Mouse (Mus musculus): Measurements from ENCODE around the gene Ptpru. TPM values are rescaled to one million over a fixed set of nuclear protein-coding genes. Genes with fewer than 3 reads are reported as not detected.

Gene Ptpru
- 5.9 TPM for polyA plus RNA-seq (2014; fragmentation: Illumina TruSeq; extraction: RNeasy Lipid Tissue Mini Kit (QIAGEN cat#74804); ENCODE audit: low read depth, low replicate concordance)

DNA sequence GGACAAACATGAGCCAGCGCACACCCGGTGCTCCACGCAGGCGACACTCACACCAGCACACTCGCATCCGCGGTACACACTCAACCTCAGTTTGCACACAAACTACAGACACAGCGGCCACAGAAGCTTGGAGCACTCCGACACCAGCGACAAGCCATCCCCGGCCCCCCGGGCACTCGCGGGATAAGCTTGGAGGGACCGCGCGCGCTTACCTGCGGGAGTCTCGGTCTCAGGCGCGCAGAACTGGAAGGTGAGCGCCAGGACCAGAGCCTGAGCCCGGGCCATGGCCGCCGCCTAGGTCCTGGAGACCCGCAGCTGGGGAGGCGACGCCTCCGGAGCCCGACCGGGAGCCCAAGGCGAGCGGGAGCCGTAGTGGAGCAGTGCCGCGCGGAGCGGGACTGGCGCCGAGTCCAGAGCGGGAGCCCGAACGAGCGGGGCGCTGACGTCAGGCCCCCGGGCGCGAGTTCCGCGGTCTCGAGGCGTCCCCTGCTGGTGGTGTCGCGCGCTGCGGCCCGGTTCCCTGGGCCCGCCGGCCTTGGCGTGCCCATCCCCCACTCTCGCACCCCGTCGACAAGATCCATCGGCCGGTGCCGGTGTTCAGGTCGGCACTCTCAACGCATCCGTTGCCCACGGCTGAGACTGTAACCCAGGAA is at the start of gene Ptpru:
Gene Ptpru, minus strand, starts transcription at position 417 of the 653 bp plus-strand sequence.

DNA sequence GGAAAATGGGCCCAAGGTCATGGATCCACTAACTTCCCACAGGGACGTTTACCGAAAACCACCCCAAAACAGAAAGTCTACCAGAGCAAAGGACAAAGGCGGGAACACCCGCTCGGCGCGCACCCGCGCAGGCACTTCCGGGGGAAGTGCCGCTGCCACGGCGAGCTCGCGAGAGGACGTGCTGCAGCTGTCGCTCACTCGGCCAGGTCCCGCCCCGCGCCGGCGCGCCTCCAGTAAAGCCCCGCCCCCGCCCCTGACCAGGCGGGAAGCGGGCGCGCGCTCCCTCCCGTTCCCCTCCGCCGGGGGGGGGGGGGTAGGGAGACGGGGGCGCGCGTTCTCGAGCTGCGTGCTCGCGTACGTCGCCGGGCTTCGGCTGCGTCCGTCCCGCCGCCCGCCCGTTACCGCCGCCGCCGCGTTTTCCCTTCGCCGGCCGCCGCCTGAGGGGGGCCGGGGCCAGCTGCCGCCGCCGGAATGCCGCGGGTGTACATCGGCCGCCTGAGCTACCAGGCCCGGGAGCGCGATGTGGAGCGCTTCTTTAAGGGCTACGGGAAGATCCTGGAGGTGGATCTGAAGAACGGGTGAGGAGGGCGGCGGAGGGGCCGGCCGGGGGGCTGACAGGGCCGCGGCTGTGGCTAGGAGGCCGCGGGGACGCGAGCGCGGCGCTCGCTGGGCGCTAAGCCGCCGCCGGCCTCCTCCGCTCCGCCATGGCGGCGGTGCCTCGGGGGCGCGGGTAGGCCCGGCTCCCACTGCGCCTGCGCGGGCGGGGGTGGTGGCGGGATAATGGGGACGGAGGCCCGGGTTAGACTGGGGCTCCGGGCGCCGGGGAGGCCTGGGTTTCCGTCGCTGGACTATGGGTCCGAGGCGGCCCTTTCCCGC is 35.4 kb upstream of the Ptpru start, which contains the start of gene Srsf4:
Gene Srsf4, plus strand, starts transcription at position 325 of the 876 bp plus-strand sequence.

DNA sequence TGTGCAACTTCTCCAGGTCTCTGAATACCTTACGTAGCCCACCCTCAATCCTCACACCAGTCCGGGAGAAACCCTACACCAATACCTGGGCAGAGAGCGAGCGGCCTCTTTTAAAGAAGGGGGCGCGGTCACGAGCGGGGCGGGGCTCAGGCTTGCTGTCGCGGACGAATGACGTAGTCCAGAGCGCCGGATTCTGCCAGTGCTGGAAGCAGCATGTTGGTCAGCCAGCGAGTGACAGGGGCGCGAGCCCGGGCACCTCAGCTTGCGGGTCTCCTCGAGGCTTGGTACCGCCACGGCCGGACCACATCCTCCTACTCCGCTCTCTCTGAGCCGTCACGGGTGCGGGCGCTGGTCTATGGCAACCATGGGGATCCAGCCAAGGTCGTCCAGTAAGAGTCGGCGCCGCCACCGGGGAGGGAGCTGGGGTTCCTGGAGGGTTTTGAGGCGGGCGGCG is 5.2 kb upstream of the Ptpru start, which contains the start of gene Mecr:
Gene Mecr, plus strand, starts transcription at position 181 of the 454 bp plus-strand sequence.

Other genes starting within 250 kb of the Ptpru start
- 17.5 TPM for gene Mecr, start 5.2 kb upstream of the Ptpru start, polyA plus RNA-seq (2014; fragmentation: Illumina TruSeq; extraction: RNeasy Lipid Tissue Mini Kit (QIAGEN cat#74804); ENCODE audit: low read depth, low replicate concordance)
- gene Srsf4, start 35.3 kb upstream of the Ptpru start, polyA plus RNA-seq (2014; fragmentation: Illumina TruSeq; extraction: RNeasy Lipid Tissue Mini Kit (QIAGEN cat#74804); ENCODE audit: low read depth, low replicate concordance), result 22.7 TPM
- not detected for gene Tmem200b, start 83.5 kb upstream of the Ptpru start, polyA plus RNA-seq (2014; fragmentation: Illumina TruSeq; extraction: RNeasy Lipid Tissue Mini Kit (QIAGEN cat#74804); ENCODE audit: low read depth, low replicate concordance)
- gene Gm10300, start 236.4 kb upstream of the Ptpru start, polyA plus RNA-seq (2014; fragmentation: Illumina TruSeq; extraction: RNeasy Lipid Tissue Mini Kit (QIAGEN cat#74804); ENCODE audit: low read depth, low replicate concordance), result not detected
- 53.1 TPM for gene Epb41, start 237.0 kb upstream of the Ptpru start, polyA plus RNA-seq (2014; fragmentation: Illumina TruSeq; extraction: RNeasy Lipid Tissue Mini Kit (QIAGEN cat#74804); ENCODE audit: low read depth, low replicate concordance)

Measured in sigmoid colon, adult 10 weeks (tissue).